Mouse (Mus musculus): ENCODE measurements at regions not wholly inside any gene's neighbourhood (a gene's known extent, or its start where the extent isn't known, plus 50 kb on each side); places are given as distances from the start of the nearest gene placed in this dataset.
A peak's percentile ranks its signal among the peaks of the same experiment; 100 is the strongest.
"Not testable (repeated sequence)": the region's sequence is repeated elsewhere in the genome, so short reads cannot be mapped to it uniquely, and the experiment has no call there.

DNA sequence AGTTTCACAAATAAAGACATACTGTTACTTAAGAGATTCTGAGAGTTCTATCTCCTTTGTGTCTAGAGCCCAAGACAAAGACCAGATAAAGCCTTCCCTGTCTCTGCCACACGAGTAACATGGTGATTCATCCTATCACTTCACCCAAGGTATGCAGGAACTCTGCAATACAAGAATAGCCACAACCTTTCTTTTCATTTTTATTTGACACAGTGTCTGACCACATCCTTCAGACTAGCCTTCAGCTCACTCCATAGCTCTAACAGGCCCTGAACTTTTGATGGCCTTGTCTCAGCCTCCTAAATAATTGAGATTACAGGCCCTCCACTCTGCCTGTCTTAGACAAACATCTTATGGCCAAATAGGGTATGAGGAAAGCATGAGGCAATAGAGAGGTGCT, 337.6 kb upstream of the Cdh5 start:
- 50% methylated on average over 1 of the region's 1 CpGs for WGBS
- Histone ChIP-seq H3K9ac (ENCODE audit: low read depth, low read length) (no peak overlapping the region), H3K27me3 (ENCODE audit: control insufficient read depth, insufficient read depth, low read length) (no peaks in the 10 kb centered on the region), H3K4me1 (ENCODE audit: control insufficient read depth, insufficient read depth, low read length) (no peaks in the 10 kb centered on the region), H3K79me2 (ENCODE audit: control insufficient read depth, insufficient read depth, low read length) (no peaks in the 10 kb centered on the region), H3K27ac (replicated peaks; ENCODE audit: insufficient read depth, low read depth, low read length) (no peak overlapping the region), H3K4me3 (ENCODE audit: insufficient read depth, low read depth, low read length) (no peak overlapping the region), H3K36me3 (ENCODE audit: control insufficient read depth, insufficient read depth, low read length) (no peaks in the 10 kb centered on the region)
- TF ChIP-seq POLR2A (IDR thresholded peaks at IDR 0.05; ENCODE audit: extremely low read depth, insufficient read depth, low read length) (no peak), CTCF (IDR thresholded peaks at IDR 0.05; ENCODE audit: low read depth, low read length) (no peak)
- DNase-seq (ENCODE audit: extremely low read depth, low read depth, low spot score): no peak

- Histone ChIP-seq H3K4me3 (ENCODE audit: insufficient read depth, low read depth, low read length) (no peak overlapping the region), H3K4me1 (ENCODE audit: control insufficient read depth, insufficient read depth, low read length) (no peaks in the 10 kb centered on the region), H3K27ac (replicated peaks; ENCODE audit: insufficient read depth, low read depth, low read length) (no peak overlapping the region), H3K36me3 (ENCODE audit: control insufficient read depth, insufficient read depth, low read length) (no peaks in the 10 kb centered on the region), H3K27me3 (ENCODE audit: control insufficient read depth, insufficient read depth, low read length) (no peaks in the 10 kb centered on the region), H3K9ac (ENCODE audit: low read depth, low read length) (no peak overlapping the region), H3K79me2 (ENCODE audit: control insufficient read depth, insufficient read depth, low read length) (no peaks in the 10 kb centered on the region)
- DNase-seq (ENCODE audit: extremely low read depth, low read depth, low spot score): no peak
- 93% methylated on average over 6 of the region's 6 CpGs for WGBS
- TF ChIP-seq POLR2A (IDR thresholded peaks at IDR 0.05; ENCODE audit: extremely low read depth, insufficient read depth, low read length) (no peak), CTCF (IDR thresholded peaks at IDR 0.05; ENCODE audit: low read depth, low read length) (no peak)
These were observed 321.8 kb upstream of the Cdh5 start for GRCm38 (mm10) chr8:103779658-103780057.

GRCm38 (mm10) chr8:103788308-103788707, 313.1 kb upstream of the Cdh5 start:
- 69% methylated on average over 3 of the region's 3 CpGs for WGBS
- no peaks in the 10 kb centered on the region for H3K4me1 ChIP-seq (ENCODE audit: control insufficient read depth, insufficient read depth, low read length)

DNA sequence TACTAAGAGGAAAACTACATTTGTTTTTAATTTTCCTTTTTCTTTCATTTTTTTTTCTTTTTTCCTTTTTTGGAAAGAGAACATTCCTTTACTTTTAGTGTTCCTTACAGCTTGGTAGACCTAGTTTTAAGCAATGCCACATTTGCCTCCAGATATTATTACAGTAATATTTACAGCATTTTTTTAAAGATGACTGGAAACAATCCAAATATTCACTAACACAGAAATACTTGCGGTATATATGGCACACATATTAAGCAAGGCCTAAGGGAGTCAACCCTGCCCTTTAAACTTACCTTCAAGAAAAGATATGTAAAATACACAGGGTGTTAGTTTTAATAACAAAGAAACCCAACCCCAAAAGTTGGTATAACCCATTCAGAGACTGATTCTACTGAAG, 308.1 kb upstream of the Cdh5 start:
- no peak overlapping the region for H3K9ac ChIP-seq (ENCODE audit: low read depth, low read length)
- no peak overlapping the region for H3K27ac ChIP-seq (replicated peaks; ENCODE audit: insufficient read depth, low read depth, low read length)
- H3K79me2 ChIP-seq (ENCODE audit: control insufficient read depth, insufficient read depth, low read length): no peaks in the 10 kb centered on the region
- DNase-seq (ENCODE audit: extremely low read depth, low read depth, low spot score): no peak
- H3K27me3 ChIP-seq (ENCODE audit: control insufficient read depth, insufficient read depth, low read length): no peaks in the 10 kb centered on the region
- no peaks in the 10 kb centered on the region for H3K4me1 ChIP-seq (ENCODE audit: control insufficient read depth, insufficient read depth, low read length)
- TF ChIP-seq CTCF (IDR thresholded peaks at IDR 0.05; ENCODE audit: low read depth, low read length): no peak
- no peak for TF ChIP-seq POLR2A (IDR thresholded peaks at IDR 0.05; ENCODE audit: extremely low read depth, insufficient read depth, low read length)
- WGBS: 90% methylated on average over 1 of the region's 1 CpGs
- no peaks in the 10 kb centered on the region for H3K36me3 ChIP-seq (ENCODE audit: control insufficient read depth, insufficient read depth, low read length)
- H3K4me3 ChIP-seq (ENCODE audit: insufficient read depth, low read depth, low read length): no peak overlapping the region

More at GRCm38 (mm10) chr8:103788308-103788707, 313.1 kb upstream of the Cdh5 start:
- no peak overlapping the region for H3K4me3 ChIP-seq (ENCODE audit: insufficient read depth, low read depth, low read length)
- no peaks in the 10 kb centered on the region for H3K27me3 ChIP-seq (ENCODE audit: control insufficient read depth, insufficient read depth, low read length)
- no peak for DNase-seq (ENCODE audit: extremely low read depth, low read depth, low spot score)
- no peak for TF ChIP-seq POLR2A (IDR thresholded peaks at IDR 0.05; ENCODE audit: extremely low read depth, insufficient read depth, low read length)
- no peak for TF ChIP-seq CTCF (IDR thresholded peaks at IDR 0.05; ENCODE audit: low read depth, low read length)
- H3K79me2 ChIP-seq (ENCODE audit: control insufficient read depth, insufficient read depth, low read length): no peaks in the 10 kb centered on the region
- H3K27ac ChIP-seq (replicated peaks; ENCODE audit: insufficient read depth, low read depth, low read length): no peak overlapping the region
- no peaks in the 10 kb centered on the region for H3K36me3 ChIP-seq (ENCODE audit: control insufficient read depth, insufficient read depth, low read length)
- no peak overlapping the region for H3K9ac ChIP-seq (ENCODE audit: low read depth, low read length)

- WGBS: 64% methylated on average over 2 of the region's 2 CpGs
- not testable (repeated sequence) for H3K27ac ChIP-seq (replicated peaks; ENCODE audit: insufficient read depth, low read depth, low read length); H3K79me2 ChIP-seq (ENCODE audit: control insufficient read depth, insufficient read depth, low read length); H3K36me3 ChIP-seq (ENCODE audit: control insufficient read depth, insufficient read depth, low read length); DNase-seq (ENCODE audit: extremely low read depth, low read depth, low spot score); H3K4me3 ChIP-seq (ENCODE audit: insufficient read depth, low read depth, low read length); H3K4me1 ChIP-seq (ENCODE audit: control insufficient read depth, insufficient read depth, low read length); H3K9ac ChIP-seq (ENCODE audit: low read depth, low read length); H3K27me3 ChIP-seq (ENCODE audit: control insufficient read depth, insufficient read depth, low read length)
These were observed 302.8 kb upstream of the Cdh5 start for GRCm38 (mm10) chr8:103798630-103799029.

- 78% methylated on average over 5 of the region's 5 CpGs for WGBS
- H3K27ac ChIP-seq (replicated peaks; ENCODE audit: insufficient read depth, low read depth, low read length): 0 out of 2 replicates have a peak overlapping the region, but pooled peaks have one; percentile 30
- H3K79me2 ChIP-seq (ENCODE audit: control insufficient read depth, insufficient read depth, low read length): no peaks in the 10 kb centered on the region
- no peaks in the 10 kb centered on the region for H3K4me1 ChIP-seq (ENCODE audit: control insufficient read depth, insufficient read depth, low read length)
- peak; percentile 13 for DNase-seq (ENCODE audit: extremely low read depth, low read depth, low spot score)
- TF ChIP-seq POLR2A (IDR thresholded peaks at IDR 0.05; ENCODE audit: extremely low read depth, insufficient read depth, low read length) (no peak), CTCF (IDR thresholded peaks at IDR 0.05; ENCODE audit: low read depth, low read length) (no peak)
- H3K4me3 ChIP-seq (ENCODE audit: insufficient read depth, low read depth, low read length): no peak overlapping the region
- no peaks in the 10 kb centered on the region for H3K36me3 ChIP-seq (ENCODE audit: control insufficient read depth, insufficient read depth, low read length)
- H3K27me3 ChIP-seq (ENCODE audit: control insufficient read depth, insufficient read depth, low read length): no peaks in the 10 kb centered on the region
- no peak overlapping the region for H3K9ac ChIP-seq (ENCODE audit: low read depth, low read length)
These were observed 293.3 kb upstream of the Cdh5 start for GRCm38 (mm10) chr8:103808171-103808570.
